Mouse (Mus musculus) macrophage (primary cell): ENCODE measurements around the gene Foxp1. TPM values are rescaled to one million over a fixed set of nuclear protein-coding genes. Genes with fewer than 3 reads are reported as not detected.

Experiments
- H3K27ac ChIP-seq: fragments of 350-480 bp; formaldehyde crosslinking; 2 replicates; pipeline ENCODE4 v1.9.0; 2021
- H3K36me3 ChIP-seq: fragments of 350-480 bp; formaldehyde crosslinking; 2 replicates; pipeline ENCODE4 v1.9.0; 2021; ENCODE audit errors: inconsistent target
- H3K4me3 ChIP-seq: fragments of 350-480 bp; formaldehyde crosslinking; 2 replicates; pipeline ENCODE4 v1.9.0; 2021; ENCODE audit errors: inconsistent target
- H3K79me2 ChIP-seq: fragments of 350-480 bp; formaldehyde crosslinking; 2 replicates; pipeline ENCODE4 v1.9.0; 2021; ENCODE audit errors: inconsistent target
- WGBS: methylation state at CpG from one replicate; pipeline ENCODE4 v1.1.7; 2026; ENCODE audit warnings: inconsistent platforms; ENCODE audit not compliant: missing documents; 5-methylcytosine and 5-hydroxymethylcytosine counted together
- polyA plus RNA-seq: library from polyadenylated mRNA; stranded (reverse); fragments of 250-400 nt; gene quantifications from 3 replicates; pipeline ENCODE4 v1.2.4, GENCODE M21; 2018; ENCODE audit warnings: inconsistent platforms

Foxp1 gene
- polyA plus RNA-seq, 1 experiment from 2014 or later = 38.9 TPM

DNA sequence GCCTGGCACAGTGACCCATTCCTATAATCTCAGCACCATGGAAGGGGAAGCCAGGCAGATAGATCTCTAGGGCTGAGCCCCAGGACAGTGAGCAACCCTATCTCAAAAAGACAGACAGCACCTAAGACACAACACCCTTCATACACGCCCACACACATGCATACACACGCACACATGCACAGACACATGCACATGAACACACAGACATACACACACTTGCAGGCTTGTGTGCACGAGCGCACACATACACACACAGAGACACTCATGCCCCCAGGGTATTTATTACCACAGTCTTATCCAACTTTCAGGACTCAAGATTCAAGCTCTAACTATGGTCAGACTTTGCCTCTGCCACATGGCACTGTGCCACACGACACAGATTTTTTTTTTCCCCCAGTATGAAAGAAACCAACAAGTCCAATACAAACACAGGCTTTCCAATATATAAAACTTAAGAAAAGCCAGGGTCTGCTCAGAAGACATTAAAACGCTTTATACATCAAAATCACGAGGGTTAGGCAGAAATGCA is 38.3 kb downstream of the Foxp1 start:
- WGBS = 91% methylated on average over 7 of the region's 7 CpGs
- Histone ChIP-seq H3K27ac (peak overlapping the region; percentile 85), H3K79me2 (peaks cover 10% of the 10 kb centered on the region; the same call in 1 of the 2 replicates), H3K4me3 (no peak overlapping the region), H3K36me3 (no peaks in the 10 kb centered on the region)

DNA sequence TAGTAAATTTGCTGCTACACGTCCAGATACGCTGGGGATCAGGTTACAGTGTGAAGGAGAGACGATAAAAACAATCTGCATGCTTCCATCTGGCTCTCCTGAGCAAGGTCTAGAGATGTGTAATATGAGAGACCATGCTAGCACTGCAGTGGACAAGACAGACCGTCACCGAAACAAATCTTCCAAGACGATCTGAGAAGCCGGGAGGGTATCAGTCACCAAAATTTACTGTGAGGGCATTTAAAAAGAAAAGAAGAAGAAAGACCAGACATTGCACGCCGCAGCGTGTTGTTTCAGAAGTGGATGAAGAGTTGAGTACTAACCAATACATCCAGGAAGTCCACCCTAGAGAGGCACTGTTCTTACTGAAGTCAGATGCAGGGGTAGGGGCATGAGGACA is 39.0 kb downstream of the Foxp1 start:
- Histone ChIP-seq H3K36me3 (no peaks in the 10 kb centered on the region), H3K4me3 (no peak overlapping the region), H3K27ac (no peak overlapping the region), H3K79me2 (peaks cover 9% of the 10 kb centered on the region; the same call in 1 of the 2 replicates)
- WGBS = 96% methylated on average over 10 of the region's 10 CpGs

DNA sequence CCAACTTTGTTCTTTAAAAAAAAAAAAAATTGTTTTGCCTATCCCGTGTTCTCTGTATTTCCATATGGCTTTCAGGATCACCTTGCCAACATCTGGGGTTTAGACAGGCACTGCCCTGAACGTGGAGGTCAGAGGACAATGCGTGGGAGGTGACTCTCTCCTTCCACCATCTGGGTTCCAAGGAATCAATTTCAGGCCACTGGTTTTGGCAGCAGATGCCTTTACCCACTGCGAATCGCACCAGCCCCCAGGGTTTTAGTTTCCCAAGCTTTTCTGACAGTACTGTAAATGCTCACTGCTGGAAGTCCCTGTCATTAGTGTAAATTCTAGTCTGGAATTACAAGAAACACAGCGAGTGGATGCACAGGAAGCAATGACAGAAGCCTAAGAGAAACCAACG is 41.0 kb downstream of the Foxp1 start:
- Histone ChIP-seq H3K4me3 (no peak overlapping the region), H3K27ac (no peak overlapping the region), H3K79me2 (peaks cover 4% of the 10 kb centered on the region; the same call in 1 of the 2 replicates), H3K36me3 (no peaks in the 10 kb centered on the region)
- 97% methylated on average over 7 of the region's 7 CpGs for WGBS

DNA sequence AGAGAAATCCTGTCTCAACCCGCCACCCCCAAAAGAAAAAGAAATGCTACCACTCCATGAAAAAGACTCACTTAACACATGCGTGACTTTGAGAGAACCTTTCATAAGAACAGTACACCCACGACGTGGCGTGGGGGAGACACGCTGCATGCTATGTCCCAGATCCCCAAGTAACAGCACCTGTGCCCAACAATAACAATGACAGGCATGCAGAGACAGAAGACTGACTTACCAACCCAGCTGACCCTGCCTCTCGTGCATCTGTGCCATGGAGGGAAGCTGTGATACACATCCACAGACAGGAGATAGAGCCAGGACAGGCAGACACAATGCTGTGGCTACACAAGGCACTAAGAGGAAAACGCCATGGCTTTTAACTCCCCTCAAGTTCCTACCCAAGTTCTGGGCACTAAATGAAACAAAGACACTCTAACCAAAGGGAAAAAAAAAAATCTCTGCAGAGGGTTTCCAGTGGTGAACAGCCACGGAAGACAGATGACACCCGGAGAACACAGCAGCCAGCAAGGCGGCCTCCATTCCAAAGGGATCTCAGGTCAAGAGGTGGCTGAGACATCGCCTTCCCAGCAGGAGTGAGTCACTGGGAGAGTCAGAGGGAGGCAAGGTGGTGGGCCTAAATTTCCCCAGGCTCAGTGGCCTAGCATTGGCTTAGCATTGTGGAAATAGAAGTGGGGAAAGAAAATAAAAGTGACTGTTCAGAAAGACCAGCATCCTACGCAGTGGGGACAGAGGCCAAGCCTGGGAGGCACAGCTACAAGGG is 43.5 kb downstream of the Foxp1 start:
- H3K27ac ChIP-seq = no peak overlapping the region
- no peak overlapping the region for H3K4me3 ChIP-seq
- no peaks in the 10 kb centered on the region for H3K36me3 ChIP-seq
- WGBS = 93% methylated on average over 10 of the region's 13 CpGs
- peaks cover 1% of the 10 kb centered on the region; the same call in 1 of the 2 replicates for H3K79me2 ChIP-seq

DNA sequence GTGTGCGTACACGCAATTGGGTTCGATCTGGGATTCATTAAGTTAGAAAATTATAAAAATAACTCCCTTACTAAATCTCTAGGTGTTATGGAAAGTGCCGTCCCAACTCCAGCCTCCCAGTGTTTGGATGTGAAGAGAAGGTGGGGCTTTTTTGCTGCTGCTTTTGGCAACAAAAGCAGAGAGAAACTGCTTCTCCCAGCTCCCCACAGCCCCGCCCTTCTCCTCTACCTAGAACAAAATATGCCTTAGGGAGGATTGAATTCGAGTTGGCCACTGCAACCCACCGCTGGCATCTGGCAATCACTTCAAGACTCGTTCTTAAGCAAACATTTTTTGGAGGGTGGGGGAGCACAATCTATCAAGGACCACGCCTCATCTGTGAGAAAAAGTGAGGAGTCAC is 47.5 kb downstream of the Foxp1 start:
- Histone ChIP-seq H3K4me3 (no peak overlapping the region), H3K36me3 (no peaks in the 10 kb centered on the region), H3K27ac (no peak overlapping the region), H3K79me2 (no peaks in the 10 kb centered on the region; the same call in 1 of the 2 replicates)
- 93% methylated on average over 8 of the region's 9 CpGs for WGBS

DNA sequence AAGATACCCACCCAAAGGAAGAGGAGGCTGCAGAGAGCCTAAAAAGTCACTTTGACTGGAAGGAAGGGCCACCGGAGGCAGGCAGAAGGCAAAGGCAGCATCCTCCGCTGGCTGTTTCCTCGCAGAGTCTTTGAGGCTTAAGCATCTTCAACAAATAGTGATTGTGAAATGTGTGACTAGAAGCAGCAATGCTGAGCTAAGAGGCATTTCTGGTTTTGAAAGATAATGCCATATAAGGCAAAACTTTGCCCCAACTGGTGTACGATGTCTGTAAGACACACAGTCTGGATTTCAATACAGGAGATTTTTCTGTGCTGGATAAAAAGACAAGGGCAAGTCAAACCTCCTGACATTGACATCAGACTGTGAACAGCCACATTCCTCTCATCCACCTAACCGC is 51.6 kb downstream of the Foxp1 start:
- Histone ChIP-seq H3K79me2 (no peaks in the 10 kb centered on the region), H3K4me3 (no peak overlapping the region), H3K36me3 (no peaks in the 10 kb centered on the region), H3K27ac (no peak overlapping the region)
- 44% methylated on average over 4 of the region's 5 CpGs for WGBS

DNA sequence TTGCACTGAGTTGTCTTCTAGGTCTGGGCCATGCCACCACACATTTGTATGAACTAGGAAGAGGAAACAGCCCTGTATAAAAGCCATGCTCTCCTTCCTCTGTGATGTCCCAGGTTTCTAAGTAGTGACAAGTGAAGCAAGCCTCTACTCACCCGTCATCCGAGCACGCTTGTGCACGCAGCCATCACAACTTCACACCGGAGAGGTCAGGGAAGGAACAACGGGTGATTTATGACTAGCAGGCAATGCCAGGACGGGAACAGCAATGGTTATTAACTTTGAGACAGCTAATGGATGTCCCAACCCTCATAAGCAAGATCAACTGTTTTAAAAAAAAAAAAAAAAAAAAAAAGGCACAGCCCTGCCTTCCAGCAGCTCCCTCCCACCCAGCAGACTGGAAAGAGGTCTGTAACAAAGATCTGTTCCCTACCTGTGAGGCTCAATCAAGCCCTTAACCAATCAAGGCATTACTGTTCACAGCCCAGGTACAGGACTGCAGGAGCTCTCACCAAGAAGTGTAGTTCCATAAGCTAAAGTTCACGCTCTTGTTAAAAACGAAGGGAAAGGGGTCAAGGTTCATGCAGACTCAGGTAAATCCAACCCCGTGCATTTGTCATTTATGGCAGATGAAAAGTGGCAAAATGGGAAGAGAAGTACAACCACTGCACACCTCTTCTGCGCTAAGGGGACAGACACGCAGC is 53.2 kb downstream of the Foxp1 start:
- WGBS = 95% methylated on average over 12 of the region's 12 CpGs
- Histone ChIP-seq H3K27ac (no peak overlapping the region), H3K79me2 (no peaks in the 10 kb centered on the region), H3K36me3 (no peaks in the 10 kb centered on the region), H3K4me3 (no peak overlapping the region)

DNA sequence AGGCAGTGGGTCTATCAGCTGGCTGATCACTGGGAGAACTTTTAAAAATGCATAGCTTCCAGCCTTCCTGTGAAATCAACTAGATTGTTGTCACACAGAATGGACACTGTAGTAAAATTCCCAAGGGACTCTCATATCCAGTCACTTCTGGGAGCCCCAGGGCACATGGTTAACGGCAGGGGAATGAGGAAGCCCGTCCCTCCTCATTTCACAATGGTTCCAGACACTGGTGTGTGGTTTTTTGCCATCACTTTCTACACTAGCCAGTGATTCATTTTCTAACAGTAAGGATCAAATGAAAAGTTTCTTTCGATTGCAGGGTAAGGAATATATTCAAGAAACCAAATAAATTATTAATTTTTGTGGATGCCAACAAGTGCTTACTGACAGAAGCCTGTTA is 54.7 kb downstream of the Foxp1 start:
- no peak overlapping the region for H3K4me3 ChIP-seq
- H3K27ac ChIP-seq = no peak overlapping the region
- 23% methylated on average over 3 of the region's 3 CpGs for WGBS
- H3K36me3 ChIP-seq = no peaks in the 10 kb centered on the region
- no peaks in the 10 kb centered on the region for H3K79me2 ChIP-seq

DNA sequence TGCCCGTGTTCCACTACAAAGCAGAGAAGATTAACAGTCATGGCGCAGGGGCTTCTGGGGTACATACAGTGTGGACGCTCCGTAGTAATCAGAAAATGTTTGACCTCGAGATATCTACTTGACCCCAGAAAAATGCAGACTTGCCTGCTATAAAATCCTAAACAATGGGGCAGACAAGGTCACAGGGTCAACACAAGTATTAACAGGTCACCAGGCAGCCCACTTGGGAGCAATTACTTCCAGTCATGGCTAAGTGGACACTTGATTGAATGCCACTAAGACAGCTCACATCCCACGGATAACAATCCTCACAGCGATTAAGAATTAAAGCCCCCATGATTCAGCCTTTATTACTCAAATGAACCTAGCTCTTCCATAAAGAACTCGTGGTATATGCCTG is 55.4 kb downstream of the Foxp1 start:
- Histone ChIP-seq H3K36me3 (no peaks in the 10 kb centered on the region), H3K27ac (no peak overlapping the region), H3K4me3 (no peak overlapping the region), H3K79me2 (no peaks in the 10 kb centered on the region)
- WGBS = 90% methylated on average over 8 of the region's 8 CpGs

DNA sequence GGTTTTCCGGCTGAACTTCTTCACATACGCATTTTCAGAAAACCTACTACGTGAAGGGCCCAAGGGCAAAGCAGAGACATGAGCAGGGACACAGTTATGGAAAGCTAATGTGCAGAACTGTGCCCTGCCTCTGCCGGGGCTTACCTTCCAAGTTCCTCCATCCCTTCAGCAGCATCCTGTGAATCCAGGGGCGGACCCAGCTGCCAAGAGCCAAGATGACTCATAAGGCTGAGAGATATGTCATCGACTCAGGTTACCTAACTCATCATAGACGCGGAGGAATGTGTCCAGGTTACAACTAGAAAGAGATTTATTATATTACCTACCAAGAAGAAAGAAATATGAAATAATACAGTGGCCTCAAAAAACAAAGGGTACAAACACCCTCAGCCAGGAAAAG is 56.2 kb downstream of the Foxp1 start:
- Histone ChIP-seq H3K4me3 (no peak overlapping the region), H3K27ac (no peak overlapping the region), H3K79me2 (no peaks in the 10 kb centered on the region), H3K36me3 (no peaks in the 10 kb centered on the region)
- WGBS = 78% methylated on average over 8 of the region's 8 CpGs

DNA sequence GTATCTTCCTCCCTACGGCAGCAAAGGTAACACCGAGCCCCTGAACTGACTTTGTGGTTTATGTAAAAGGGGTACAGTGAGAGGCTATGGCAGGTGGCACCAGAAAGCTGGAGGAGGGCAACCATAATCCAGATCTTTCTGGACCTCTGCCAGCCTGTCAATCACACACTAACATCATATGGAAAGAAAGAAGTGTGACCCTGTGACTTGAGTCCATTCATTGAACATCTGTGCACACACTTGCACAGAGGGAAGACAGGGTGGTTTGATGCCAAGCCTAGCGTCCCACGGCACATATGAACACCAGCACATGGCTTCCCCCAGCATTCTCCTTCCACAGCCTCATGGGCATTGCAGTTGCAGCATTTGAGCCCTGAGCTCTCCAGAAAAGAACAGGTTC is 58.1 kb downstream of the Foxp1 start:
- WGBS = 85% methylated on average over 4 of the region's 4 CpGs
- no peaks in the 10 kb centered on the region for H3K79me2 ChIP-seq
- H3K36me3 ChIP-seq = no peaks in the 10 kb centered on the region

DNA sequence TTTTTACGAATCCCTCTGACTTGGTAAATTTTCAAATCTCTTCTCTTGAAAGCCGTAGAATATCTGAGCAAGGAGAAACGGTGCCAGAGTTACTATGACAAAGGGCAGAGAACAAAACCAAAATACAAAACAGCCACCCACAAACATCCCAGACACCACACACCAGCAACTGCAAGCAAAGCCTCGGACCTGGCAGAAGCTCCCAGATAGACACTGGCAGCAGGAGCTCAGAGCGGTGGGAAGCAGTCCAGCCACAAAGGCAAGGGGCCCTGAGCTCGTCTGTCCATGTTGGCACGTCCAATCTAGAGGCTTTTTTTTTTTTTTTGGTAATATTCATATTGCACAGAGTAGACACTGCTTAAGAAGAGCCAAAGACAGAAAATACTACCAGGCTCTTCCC is 58.6 kb downstream of the Foxp1 start:
- H3K27ac ChIP-seq = no peak overlapping the region
- no peaks in the 10 kb centered on the region for H3K36me3 ChIP-seq
- H3K79me2 ChIP-seq = no peaks in the 10 kb centered on the region
- no peak overlapping the region for H3K4me3 ChIP-seq
- WGBS = 100% methylated on average over 4 of the region's 7 CpGs

More for the DNA sequence above, 58.1 kb downstream of the Foxp1 start:
- Histone ChIP-seq H3K4me3 (no peak overlapping the region), H3K27ac (no peak overlapping the region)

DNA sequence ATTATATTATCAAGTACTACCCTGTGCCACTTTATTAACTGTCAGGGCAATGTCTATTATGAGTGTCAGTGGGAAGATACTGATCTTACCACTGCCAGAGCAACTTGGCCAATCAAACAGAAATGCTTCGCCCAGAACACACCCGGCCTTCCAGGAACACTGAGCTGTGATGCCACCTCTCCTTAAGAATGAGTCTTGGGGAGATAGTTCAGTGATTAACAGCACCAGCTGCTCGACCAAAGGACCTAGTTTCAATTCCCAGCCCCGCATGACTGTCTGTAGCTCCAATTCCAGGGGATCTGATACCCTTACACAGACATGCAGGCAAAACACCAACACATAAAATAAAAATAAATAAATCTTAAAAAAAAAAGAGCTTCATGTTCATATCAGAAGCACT is 63.7 kb downstream of the Foxp1 start:
- H3K4me3 ChIP-seq = no peak overlapping the region
- WGBS = 98% methylated on average over 4 of the region's 4 CpGs
- H3K79me2 ChIP-seq = no peaks in the 10 kb centered on the region
- no peaks in the 10 kb centered on the region for H3K36me3 ChIP-seq
- no peak overlapping the region for H3K27ac ChIP-seq

DNA sequence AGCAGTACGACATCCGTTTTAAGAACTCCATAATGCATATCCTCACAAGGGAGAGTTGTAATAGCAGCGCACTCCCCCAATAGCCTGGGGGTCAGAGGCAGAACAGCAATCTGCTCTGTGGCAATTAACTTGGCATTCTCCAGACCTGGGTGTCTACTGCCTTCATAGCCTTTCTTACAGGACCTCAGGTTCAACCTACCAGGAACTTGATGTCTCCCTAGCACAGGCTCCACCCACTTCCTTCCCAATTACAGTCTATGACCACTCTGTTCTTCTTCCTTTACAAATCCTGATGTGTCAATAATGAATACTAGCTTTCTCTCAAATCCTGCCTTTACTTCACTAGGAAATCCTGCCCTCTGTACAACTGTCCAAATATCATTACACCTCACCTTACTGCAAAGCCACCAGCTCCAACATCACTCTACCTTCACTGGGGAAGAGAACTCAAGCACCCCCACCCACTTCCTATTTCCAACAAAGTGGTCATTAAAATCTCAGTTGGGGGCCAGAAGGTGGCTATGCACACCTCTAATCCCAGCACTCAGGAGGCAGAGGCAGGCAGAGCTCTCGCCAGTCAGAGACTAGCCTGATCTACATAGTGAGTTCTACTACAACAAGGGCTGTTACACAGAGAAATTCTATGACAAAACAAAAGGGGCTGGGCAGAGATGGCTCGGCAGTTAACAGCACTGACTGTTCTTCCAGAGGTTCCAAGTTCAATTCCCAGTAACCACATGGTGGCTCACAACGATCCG is 68.6 kb downstream of the Foxp1 start:
- no peak overlapping the region for H3K27ac ChIP-seq
- 92% methylated on average over 7 of the region's 7 CpGs for WGBS

More for the DNA sequence above, 68.6 kb downstream of the Foxp1 start:
- H3K79me2 ChIP-seq = no peaks in the 10 kb centered on the region
- H3K4me3 ChIP-seq = no peak overlapping the region
- no peaks in the 10 kb centered on the region for H3K36me3 ChIP-seq
